In the genomic region with DNA sequence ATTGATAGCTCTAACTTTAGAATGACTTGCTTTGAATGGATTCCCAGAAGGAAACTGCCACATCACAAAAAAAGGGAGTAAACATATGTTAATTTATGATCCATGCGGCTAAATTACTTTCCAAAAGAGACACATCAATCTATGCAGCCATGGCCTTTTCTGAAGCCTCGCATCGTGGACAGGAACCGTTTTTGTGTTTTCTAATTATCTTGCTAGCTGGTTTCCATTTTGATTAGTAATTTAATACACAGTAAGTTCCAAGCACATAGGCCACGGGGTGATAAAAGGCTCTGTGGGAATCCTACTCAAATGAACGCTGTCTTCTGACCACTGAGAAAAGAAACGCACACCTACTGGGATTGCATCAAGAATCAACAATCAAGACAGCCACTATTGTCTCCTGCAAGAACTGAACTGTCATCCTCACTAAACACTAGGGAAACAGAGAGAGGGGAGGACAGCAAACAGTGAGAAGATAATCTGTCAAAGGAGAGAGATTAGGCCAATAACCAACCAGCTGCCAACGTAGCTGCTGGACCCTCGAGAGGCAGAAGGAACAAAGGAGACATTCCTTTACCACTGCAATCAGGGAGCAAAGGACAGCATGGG, we compare ENCODE assay signal across 16 mouse cellular contexts.
A peak's percentile ranks its signal among the peaks of the same experiment; 100 is the strongest.
DNase-seq lines count a peak whose midpoint lies in the region; ATAC-seq lines count a peak whose summit lies in the region.
"Had no signal": no experiment of that assay in that cellular context is flagged by ENCODE, and none has a peak within 500 bp of the region (broad histone marks: within the 10 kb centered on the region; RNA-seq: fewer than 3 reads in every experiment).

No protein-coding gene starts in this region.

- H3K36me3 ChIP-seq in forebrain, embryonic 14.5 days (ENCODE audit: control insufficient read depth, insufficient read depth, low read length): no peaks in the 10 kb centered on the region
- no peaks in the 10 kb centered on the region for H3K36me3 ChIP-seq in forebrain, embryonic 10.5 days (replicated peaks)
- no peaks in the 10 kb centered on the region for H3K36me3 ChIP-seq in hindbrain, embryonic 10.5 days
- H3K36me3 ChIP-seq in hindbrain, embryonic 14.5 days (replicated peaks; ENCODE audit: control insufficient read depth, insufficient read depth): no peaks in the 10 kb centered on the region
- H3K36me3 ChIP-seq in hindbrain, embryonic 13.5 days: no peaks in the 10 kb centered on the region
- H3K36me3 ChIP-seq: hindbrain, embryonic 15.5 days; liver, embryonic 12.5 days had no signal

- DNase-seq in forebrain, embryonic 14.5 days (ENCODE audit: low spot score): no peak
- DNase-seq in forebrain, embryonic 10.5 days (ENCODE audit: extremely low spot score, low spot score): no peak
- DNase-seq in hindbrain, embryonic 10.5 days (ENCODE audit: low spot score): peak; percentile 20
- DNase-seq in hindbrain, embryonic 14.5 days (ENCODE audit: low spot score): no peak
- DNase-seq in Muller cell, postnatal 12 days (ENCODE audit: inconsistent ontology term): peak; percentile 30
- DNase-seq in lung, adult 18-20 months: no peak
- DNase-seq: B cell, adult 2 months; cerebellum, adult 18-20 months; gastrocnemius, postnatal 36 days; kidney, adult 2 months; thymus, postnatal 36 days had no signal

- no peak overlapping the region for H3K9ac ChIP-seq in forebrain, embryonic 14.5 days (ENCODE audit: low read length)
- H3K9ac ChIP-seq in hindbrain, embryonic 14.5 days: no peak overlapping the region
- peak overlapping the region; percentile 51; the same call in 1 of the 2 replicates for H3K9ac ChIP-seq in hindbrain, embryonic 13.5 days
- H3K9ac ChIP-seq: hindbrain, embryonic 15.5 days; liver, embryonic 12.5 days had no signal

- no peak overlapping the region for H3K4me3 ChIP-seq in forebrain, embryonic 14.5 days (ENCODE audit: low read depth, low read length)
- no peak overlapping the region for H3K4me3 ChIP-seq in forebrain, embryonic 10.5 days
- no peak overlapping the region for H3K4me3 ChIP-seq in hindbrain, embryonic 10.5 days
- no peak overlapping the region for H3K4me3 ChIP-seq in hindbrain, embryonic 14.5 days (replicated peaks; ENCODE audit: low read length)
- no peak overlapping the region for H3K4me3 ChIP-seq in hindbrain, embryonic 13.5 days
- H3K4me3 ChIP-seq: erythroblast, embryonic 14.5 days; hindbrain, embryonic 15.5 days; liver, embryonic 12.5 days; myocyte had no signal

- peak overlapping the region; percentile 5; the same call in 1 of the 2 replicates for H3K27ac ChIP-seq in forebrain, embryonic 14.5 days (ENCODE audit: low read depth, low read length)
- no peak overlapping the region for H3K27ac ChIP-seq in forebrain, embryonic 10.5 days
- H3K27ac ChIP-seq in hindbrain, embryonic 10.5 days: no peak overlapping the region; the same call in 1 of the 2 replicates
- H3K27ac ChIP-seq in hindbrain, embryonic 14.5 days: no peak overlapping the region
- H3K27ac ChIP-seq in hindbrain, embryonic 13.5 days: peak overlapping the region; percentile 55; the same call in 1 of the 2 replicates
- H3K27ac ChIP-seq: hindbrain, embryonic 15.5 days; liver, embryonic 12.5 days had no signal

- no peaks in the 10 kb centered on the region for H3K9me3 ChIP-seq in forebrain, embryonic 14.5 days (replicated peaks; ENCODE audit: control insufficient read depth, low read length)
- H3K9me3 ChIP-seq in forebrain, embryonic 10.5 days: no peaks in the 10 kb centered on the region
- H3K9me3 ChIP-seq in hindbrain, embryonic 10.5 days: no peaks in the 10 kb centered on the region
- no peaks in the 10 kb centered on the region for H3K9me3 ChIP-seq in hindbrain, embryonic 14.5 days (ENCODE audit: control insufficient read depth, low read length)
- no peaks in the 10 kb centered on the region for H3K9me3 ChIP-seq in hindbrain, embryonic 13.5 days
- H3K9me3 ChIP-seq: hindbrain, embryonic 15.5 days; liver, embryonic 12.5 days had no signal

- H3K4me2 ChIP-seq in forebrain, embryonic 14.5 days (ENCODE audit: low read length): no peak overlapping the region
- no peak overlapping the region for H3K4me2 ChIP-seq in hindbrain, embryonic 14.5 days (replicated peaks)
- no peak overlapping the region for H3K4me2 ChIP-seq in hindbrain, embryonic 13.5 days
- H3K4me2 ChIP-seq: hindbrain, embryonic 15.5 days; liver, embryonic 12.5 days had no signal

- peaks cover 13% of the 10 kb centered on the region for H3K4me1 ChIP-seq in forebrain, embryonic 14.5 days (ENCODE audit: control insufficient read depth, insufficient read depth, low read length)
- H3K4me1 ChIP-seq in forebrain, embryonic 10.5 days: peaks cover 15% of the 10 kb centered on the region
- H3K4me1 ChIP-seq in hindbrain, embryonic 10.5 days (replicated peaks): peaks cover 22% of the 10 kb centered on the region
- peaks cover 15% of the 10 kb centered on the region for H3K4me1 ChIP-seq in hindbrain, embryonic 14.5 days (replicated peaks; ENCODE audit: control insufficient read depth, insufficient read depth, low read length)
- peaks cover 17% of the 10 kb centered on the region for H3K4me1 ChIP-seq in hindbrain, embryonic 13.5 days (replicated peaks)
- H3K4me1 ChIP-seq: liver, embryonic 12.5 days had no signal

- 7% methylated on average over 9 of the region's 9 CpGs for WGBS in forebrain, embryonic 14.5 days
- 29% methylated on average over 9 of the region's 9 CpGs for whole genome bisulfite sequencing in forebrain, embryonic 10.5 days
- WGBS in hindbrain, embryonic 10.5 days: 15% methylated on average over 9 of the region's 9 CpGs
- 6% methylated on average over 9 of the region's 9 CpGs for WGBS in hindbrain, embryonic 14.5 days
- WGBS in hindbrain, embryonic 13.5 days: 9% methylated on average over 9 of the region's 9 CpGs

- no peak for ATAC-seq in forebrain, embryonic 14.5 days
- no peak for ATAC-seq in hindbrain, embryonic 14.5 days (ENCODE audit: low FRiP score)
- ATAC-seq in hindbrain, embryonic 13.5 days (ENCODE audit: low FRiP score): no peak
- ATAC-seq: liver, embryonic 12.5 days had no signal

- H3K27me3 ChIP-seq in forebrain, embryonic 14.5 days (replicated peaks; ENCODE audit: control insufficient read depth, insufficient read depth, low read length): no peaks in the 10 kb centered on the region
- H3K27me3 ChIP-seq in forebrain, embryonic 10.5 days (ENCODE audit: poor library complexity, severe bottlenecking): no peaks in the 10 kb centered on the region
- peaks cover 10% of the 10 kb centered on the region; the same call in 1 of the 2 replicates for H3K27me3 ChIP-seq in hindbrain, embryonic 10.5 days (ENCODE audit: insufficient read depth, poor library complexity, severe bottlenecking)
- no peaks in the 10 kb centered on the region for H3K27me3 ChIP-seq in hindbrain, embryonic 14.5 days (ENCODE audit: control insufficient read depth, insufficient read depth, low read length)
- 0 out of 2 replicates have a peak, but pooled peaks cover 5% of the 10 kb centered on the region for H3K27me3 ChIP-seq in hindbrain, embryonic 13.5 days
- H3K27me3 ChIP-seq: hindbrain, embryonic 15.5 days; liver, embryonic 12.5 days had no signal

Comparison
In these comparisons a context has a peak if more than half of its experiments do, and no peak if none do; other contexts are left out.
1. DNase-seq: peak in hindbrain, embryonic 10.5 days (single experiment) and Muller cell, postnatal 12 days (single experiment); none in forebrain, embryonic 14.5 days (single experiment), forebrain, embryonic 10.5 days (single experiment), hindbrain, embryonic 14.5 days (single experiment) and lung, adult 18-20 months (0 of 2).
2. H3K27ac ChIP-seq: peak in forebrain, embryonic 14.5 days (single experiment) and hindbrain, embryonic 13.5 days (single experiment); none in forebrain, embryonic 10.5 days (single experiment), hindbrain, embryonic 10.5 days (single experiment) and hindbrain, embryonic 14.5 days (single experiment).